Mouse (Mus musculus) small intestine, adult 2 months (tissue): ENCODE measurements around the gene Pdgfa.

Source experiments
- CTCF ChIP-seq: fragments of 200-500 bp; IDR thresholded peaks from 2 replicates; pipeline ENCODE4 v1.5.1; 2012; ENCODE audit warnings: low read depth, mild to moderate bottlenecking, control low read depth, inconsistent platforms, low read length, moderate library complexity, mixed read lengths; ENCODE audit not compliant: insufficient replicate concordance, insufficient read length; ENCODE audit errors: extremely low read depth
- POLR2A ChIP-seq: fragments of 200-500 bp; IDR thresholded peaks from 2 replicates; pipeline ENCODE4 v1.6.1; 2012; ENCODE audit warnings: low read depth, mild to moderate bottlenecking, control low read depth, inconsistent platforms, low read length, moderate library complexity

GRCm38 (mm10) chr5:138974911-138975485 is 22.2 kb downstream of the Pdgfa start:
- TF ChIP-seq POLR2A = no peak
- TF ChIP-seq CTCF = no peak
